Mouse (Mus musculus): ENCODE measurements around the gene Far2.

Gene Far2

GRCm38 (mm10) chr6:148046881-148047649, at the start of gene Far2:
Far2 (plus strand) TSS chr6:148047259.
- peak; percentile 67 for DNase-seq

DNA sequence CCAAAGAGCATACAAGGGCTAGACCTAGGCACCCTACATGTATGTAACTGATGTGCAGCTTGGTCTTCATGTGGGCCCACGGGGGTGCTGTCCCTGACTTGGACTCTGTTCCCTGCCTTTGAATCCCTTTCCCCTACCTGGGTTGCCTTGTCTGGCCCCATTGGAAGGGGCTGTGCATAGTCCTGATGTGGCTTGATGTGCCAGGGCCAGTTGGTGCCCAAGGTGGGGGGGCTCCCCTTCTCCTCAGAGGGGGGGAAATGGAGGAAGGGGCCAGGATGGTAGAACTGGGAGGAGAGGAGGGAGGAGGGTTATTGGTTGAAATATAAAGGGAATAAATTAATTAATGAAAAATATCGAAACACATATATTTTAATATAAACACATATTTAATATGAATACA, 46.6 kb upstream of the Far2 start:
- DNase-seq, result no peak

GRCm38 (mm10) chr6:148001071-148001470, 46.0 kb upstream of the Far2 start:
- DNase-seq, result no peak

DNA sequence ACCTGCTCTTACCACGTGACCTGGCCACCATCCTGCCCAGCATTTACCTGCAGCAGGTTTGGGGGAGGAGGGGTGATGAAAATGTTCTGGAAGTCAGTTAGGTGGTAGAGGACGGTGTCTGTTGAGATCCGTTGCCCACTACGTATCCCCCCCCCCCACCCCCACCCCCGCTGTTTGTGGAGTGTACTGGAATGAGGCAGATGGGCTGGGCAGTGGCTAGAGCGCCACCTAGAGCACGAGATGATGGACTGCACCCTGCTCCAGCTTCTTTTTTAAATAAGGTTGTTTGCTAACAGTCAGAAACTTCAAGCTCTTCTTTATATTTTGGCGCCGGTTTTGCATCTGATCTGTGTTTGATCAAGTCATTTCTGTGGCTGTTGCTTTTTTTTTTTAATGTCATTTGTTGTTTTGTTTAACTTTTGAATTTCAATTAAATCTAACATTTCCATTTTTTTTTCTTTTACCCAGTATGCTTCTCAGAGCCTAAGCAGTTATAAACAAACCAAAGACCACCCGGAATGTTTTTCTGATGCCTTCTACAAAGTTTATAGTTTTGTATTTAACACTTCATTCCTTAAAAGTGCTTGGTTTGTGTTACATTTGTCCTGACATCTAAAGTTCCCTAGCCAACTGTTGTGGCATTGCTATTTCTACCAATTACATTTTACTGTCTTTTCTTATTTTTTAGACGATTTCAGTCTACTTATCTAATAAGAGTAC, 40.8 kb upstream of the Far2 start:
- no peak for DNase-seq

DNA sequence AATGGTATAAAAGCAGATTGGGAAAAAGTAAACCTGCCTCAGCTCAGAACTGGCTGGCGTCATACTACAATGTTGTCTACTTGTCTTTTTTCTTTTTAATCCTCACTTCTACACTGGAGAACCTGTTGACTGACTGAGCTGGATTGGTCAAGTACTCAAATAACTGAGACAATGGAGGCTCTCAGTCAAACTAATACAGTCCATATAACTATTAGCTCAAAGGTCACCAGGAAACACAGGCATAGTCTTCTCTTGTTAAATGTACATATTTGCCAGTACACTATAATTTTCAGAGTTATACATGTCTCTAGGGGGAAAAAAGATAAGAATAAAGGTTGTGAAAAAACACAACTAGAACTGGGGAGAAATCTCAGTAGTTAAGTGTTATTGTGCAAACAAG, 6.3 kb upstream of the Far2 start:
- no peak for DNase-seq

- no peak for DNase-seq
These were observed 560 bp downstream of the Far2 start for GRCm38 (mm10) chr6:148047650-148047988.

GRCm38 (mm10) chr6:148063131-148063530, 16.1 kb downstream of the Far2 start:
- no peak for DNase-seq

DNA sequence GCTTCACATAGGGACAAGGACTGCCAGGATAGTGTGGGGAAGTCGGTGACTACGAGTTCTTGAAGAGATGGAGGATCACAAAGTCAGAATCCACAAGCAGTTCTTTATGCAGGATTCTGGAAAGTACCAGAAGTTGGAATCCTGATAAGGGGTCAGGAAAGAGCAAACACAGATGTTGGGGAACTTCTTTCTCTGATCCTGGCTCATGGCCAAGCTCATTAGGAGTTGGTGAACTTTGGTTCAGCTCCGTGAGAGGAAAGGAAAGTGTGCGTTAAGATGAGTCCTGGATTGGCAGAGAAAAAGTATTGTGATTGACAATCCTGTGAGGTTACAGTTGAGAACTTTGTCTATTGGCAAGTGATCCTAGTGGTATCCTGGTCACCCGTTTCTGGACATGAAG, 19.2 kb downstream of the Far2 start:
- no peak for DNase-seq

- no peak for DNase-seq
These were observed 21.7 kb downstream of the Far2 start for GRCm38 (mm10) chr6:148068786-148069185.

DNA sequence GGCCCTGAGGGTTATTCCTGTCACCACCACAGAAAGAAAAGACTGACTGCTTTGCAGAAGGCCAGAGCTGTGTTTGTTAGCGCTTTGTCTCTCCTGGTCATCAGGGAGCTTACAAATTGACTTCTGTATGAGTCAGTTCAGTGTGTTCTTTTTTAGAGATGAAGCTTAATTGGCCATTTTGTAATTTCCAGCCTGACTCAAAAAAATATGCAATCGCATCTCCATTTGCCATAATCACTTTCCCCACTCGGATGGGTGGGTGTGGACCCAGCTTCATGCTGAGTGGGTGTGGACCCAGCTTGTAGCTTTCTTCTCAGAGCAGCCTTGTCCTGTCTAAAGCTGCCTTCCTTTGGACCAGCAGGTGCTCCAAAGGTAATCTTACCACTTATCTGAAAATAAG, 26.5 kb downstream of the Far2 start:
- no peak for DNase-seq

DNA sequence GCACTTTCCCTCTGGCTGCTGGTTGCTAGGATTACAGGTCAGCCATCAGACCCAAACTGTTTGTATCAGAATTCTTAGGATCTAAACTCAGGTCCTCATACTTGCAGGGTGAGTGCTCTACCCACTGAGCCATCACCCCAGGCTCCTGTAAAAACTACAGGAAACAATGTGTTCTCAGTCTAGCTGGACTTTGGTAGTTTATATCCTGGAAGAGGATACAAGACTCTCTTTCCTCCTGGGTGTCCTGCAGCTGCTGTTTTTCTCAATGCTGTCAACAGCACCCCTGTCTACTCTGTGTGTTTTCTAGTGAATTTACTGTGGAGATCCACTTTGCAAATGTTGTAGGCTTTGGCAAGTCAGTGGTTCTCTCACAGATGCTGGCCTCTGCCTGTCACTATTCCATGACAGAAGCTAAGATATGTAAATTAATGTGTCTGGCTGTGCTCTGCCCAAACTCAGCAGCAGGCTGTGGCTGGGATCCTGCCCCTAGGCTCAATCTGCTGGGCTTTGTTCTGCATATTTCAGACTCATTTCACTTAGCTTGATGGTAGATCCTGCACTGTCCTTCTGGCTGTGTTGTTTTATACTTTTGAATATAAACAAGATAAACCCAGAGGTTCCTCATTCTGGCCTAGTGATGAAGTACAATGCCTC, 27.3 kb downstream of the Far2 start:
- DNase-seq, result no peak

GRCm38 (mm10) chr6:148083864-148084263, 36.8 kb downstream of the Far2 start:
- no peak for DNase-seq

DNA sequence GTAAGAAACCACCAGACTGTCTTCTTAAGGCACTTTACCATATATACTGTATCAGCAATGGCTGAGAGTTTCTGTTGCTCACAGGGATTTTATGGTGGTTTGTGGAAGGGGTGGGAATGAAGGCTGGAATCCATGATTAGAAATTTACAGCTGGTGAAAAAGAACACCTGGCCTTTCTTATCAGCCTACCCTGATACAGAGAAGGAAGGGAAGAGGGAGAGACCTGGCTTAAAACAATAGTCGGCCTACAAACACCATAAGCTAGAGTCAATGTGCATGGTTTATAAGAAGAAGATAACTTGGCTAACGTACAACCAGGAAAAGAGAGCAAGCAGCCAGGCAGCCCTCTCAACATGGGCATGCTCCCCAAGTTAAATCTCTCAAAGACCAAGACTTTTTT, 37.3 kb downstream of the Far2 start:
- DNase-seq, result no peak

DNA sequence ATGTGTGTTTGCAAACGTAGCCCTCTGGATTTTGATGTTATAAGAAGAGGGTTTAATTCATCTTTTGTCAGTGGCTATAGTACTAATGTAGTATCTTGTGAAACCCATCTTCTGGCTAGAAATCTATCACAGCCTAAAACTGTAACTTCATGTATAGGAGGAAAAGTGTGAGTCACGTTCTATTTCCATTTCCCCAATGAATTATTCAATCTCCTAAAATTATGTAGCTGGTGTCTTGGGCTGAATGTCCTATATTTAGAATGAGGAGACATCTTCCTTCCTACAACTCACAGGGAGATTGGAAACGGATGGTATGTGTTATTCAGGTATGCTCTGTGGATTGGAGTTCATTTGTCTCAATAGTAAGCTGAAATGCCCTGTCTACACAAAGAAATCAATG, 50.0 kb downstream of the Far2 start:
- DNase-seq, result no peak

DNA sequence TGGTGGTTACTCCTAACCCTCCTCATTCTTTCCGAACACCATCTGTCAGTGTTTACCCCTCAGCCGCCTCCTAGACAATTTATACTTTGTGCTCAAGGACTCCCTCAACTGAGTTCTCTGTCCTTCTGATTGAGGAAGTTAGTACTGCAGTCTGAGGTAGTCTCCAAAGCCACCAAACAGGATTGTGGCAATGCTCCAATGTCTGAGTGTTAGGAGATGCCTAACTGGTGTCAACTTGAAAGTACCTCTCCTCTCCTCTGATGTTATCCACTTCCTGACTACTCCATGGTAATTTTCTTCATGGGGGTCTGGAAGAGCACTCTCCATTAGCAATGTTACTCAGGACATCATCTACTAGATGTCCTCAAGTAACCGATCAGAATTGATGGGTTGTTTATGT, 54.9 kb downstream of the Far2 start:
- DNase-seq, result no peak

GRCm38 (mm10) chr6:148102434-148102833, 55.4 kb downstream of the Far2 start:
- DNase-seq, result no peak

DNA sequence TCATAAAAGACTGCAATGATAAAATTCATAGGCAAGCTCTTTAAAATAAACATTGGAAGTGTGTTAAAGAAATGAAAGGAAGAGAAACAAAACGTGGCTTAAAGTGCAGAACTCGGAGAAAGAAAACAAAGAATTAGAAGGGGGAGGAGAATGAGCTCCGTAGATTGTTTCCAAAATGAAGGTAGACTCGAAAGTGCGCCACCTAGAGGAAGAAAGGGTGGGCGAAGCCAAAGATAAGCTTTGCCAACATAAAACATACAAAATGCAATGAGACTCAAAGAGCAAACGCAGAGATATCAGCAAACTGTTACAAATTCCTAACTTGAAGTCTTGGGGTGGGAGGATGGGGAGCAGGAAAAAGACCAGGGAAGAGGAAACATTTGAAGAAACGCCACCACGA, 57.2 kb downstream of the Far2 start:
- no peak for DNase-seq

DNA sequence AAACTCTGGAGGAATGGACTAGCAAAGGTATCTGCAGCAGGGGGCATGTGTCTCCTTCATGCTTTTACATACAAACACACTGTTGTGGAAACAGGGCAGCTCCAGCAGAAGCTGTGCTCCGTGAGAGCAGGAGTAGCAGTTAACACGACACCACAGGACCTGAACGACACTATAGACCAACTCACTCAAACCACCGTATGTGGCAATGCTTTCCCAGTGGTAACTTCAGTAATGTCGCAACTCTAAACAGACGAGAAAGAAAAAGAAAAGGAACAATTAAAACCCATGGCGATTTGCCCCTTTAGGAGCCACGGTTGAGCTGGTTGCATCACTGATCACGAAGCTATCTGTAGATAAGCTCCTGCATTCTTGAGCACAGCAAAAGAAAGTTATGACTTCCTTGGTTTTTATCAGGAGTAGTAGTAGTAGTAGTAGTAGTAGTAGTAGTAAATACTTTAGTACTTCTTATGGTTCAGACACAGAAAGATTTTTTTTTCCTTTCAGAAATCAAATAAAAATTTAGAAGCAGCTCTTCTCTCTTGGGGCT, 58.7 kb downstream of the Far2 start:
- no peak for DNase-seq

- no peak for DNase-seq
These were observed 61.8 kb downstream of the Far2 start for GRCm38 (mm10) chr6:148108741-148109472.

DNA sequence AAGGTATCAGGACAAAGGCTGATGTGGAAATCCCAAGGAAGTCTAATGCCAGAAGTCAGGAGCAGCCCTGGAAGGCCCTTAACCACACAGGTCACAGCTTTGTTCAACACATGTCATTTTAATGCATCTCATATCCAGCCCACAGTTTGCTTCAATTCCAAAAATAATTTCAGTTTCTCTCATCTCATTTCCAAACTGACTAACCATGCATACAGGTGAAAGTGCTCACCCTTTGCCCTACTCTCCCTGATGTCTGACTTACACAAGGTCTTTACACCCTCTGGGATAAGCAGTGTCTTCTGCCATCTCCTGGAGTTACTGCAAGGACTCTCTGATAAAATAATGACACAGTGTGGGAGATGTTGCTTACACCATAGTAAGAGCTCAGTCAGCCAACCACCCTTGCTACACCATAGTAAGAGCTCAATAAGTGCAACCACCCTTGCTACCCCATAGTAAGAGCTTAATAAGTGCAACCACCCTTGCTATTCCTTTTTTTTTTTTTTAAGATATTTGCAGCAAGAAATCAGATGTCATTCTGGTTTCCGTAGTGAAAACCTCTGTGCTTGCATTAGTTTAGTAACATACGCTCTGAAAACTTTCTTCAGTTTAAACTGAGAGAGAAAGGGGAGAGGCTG, 64.1 kb downstream of the Far2 start:
- DNase-seq, result no peak

- DNase-seq, result no peak
These were observed 69.3 kb downstream of the Far2 start for GRCm38 (mm10) chr6:148116371-148116770.

DNA sequence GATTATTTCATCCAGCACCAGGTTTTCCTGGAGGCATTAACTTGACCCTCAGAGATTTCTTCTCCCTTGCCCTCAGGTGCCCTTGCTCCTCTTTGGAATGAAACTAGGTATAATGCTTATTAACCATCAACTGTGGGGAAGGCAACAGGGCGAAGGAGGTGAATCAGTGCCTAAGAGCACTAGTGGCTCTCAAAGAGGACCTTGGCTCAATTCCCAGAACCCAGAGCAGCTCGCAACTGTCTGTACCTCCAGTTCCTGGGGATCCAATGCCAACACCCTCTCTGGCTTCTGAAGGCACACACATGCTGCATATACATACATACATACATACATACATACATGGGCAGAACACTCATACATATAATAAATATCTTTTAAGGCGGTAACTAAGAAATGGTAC, 69.8 kb downstream of the Far2 start:
- no peak for DNase-seq

DNA sequence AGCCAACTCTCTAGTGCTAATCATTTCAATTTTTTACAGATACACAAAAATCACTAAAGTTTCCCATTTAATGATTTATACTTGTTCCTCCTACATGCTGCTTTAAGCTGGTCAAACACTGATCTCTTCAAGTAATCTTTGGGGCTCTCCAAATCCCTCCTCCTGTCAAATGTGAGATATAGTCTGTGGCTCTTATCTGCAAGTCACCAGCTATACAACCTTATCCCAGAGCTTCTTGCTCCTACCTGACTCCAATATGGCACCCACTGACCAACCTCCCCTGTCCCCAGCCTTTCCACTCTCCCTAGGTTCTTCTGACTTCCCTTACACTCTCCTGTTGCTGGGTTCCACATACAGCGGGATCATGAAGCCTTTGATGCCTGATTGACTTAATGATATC, 70.6 kb downstream of the Far2 start:
- no peak for DNase-seq

Data from right cerebral cortex, postnatal 25 days (tissue).